ENCODE assay signal across 8 mouse cellular contexts in genomic region chr2:120044101-120044603, GRCm38 (mm10). TPM values are rescaled to one million over a fixed set of nuclear protein-coding genes. Genes with fewer than 3 reads are reported as not detected.
DNase-seq lines count a peak whose midpoint lies in the region.

No protein-coding gene starts in this region.

- peak; percentile 40 for DNase-seq in layer of hippocampus, adult 9-11 months
- DNase-seq in layer of hippocampus, postnatal 10 days (ENCODE audit: low spot score in 2 of 2), result no peak
- peak; percentile 48 for DNase-seq in c-Kit-positive CD71-positive TER-119-negative erythroid progenitor cells, embryonic 14.5 days (ENCODE audit: low read depth)
- DNase-seq in kidney, postnatal 14 days, result peak; percentile 34
- DNase-seq in lung, postnatal 36 days, result peak; percentile 69
- no peak for DNase-seq in MN1 (ENCODE audit: low spot score)
- DNase-seq in cerebellum, postnatal 10 days, result no peak
- DNase-seq in cerebellum, postnatal 14 days, result no peak

RNA-seq across cellular contexts. Expression of gene Pla2g4b, which starts 10.9 kb away (rescaled TPM):
- total RNA-seq in layer of hippocampus, postnatal 10 days (2021), result 1 to 10 TPM; 4.4 to 5.1 TPM

RNA-seq across cellular contexts. Expression of gene Gm28042, which starts 16.9 kb away (rescaled TPM):
- 1 to 10 TPM; 2.2 to 3.1 TPM for total RNA-seq in layer of hippocampus, postnatal 10 days (2021)

RNA-seq across cellular contexts. Expression of gene Jmjd7, which starts 16.9 kb away (rescaled TPM):
- total RNA-seq in layer of hippocampus, postnatal 10 days (2021), result 1 to 10 TPM; 6.7 to 9.5 TPM

Comparison
In these comparisons a context has a peak if more than half of its experiments do, and no peak if none do; other contexts are left out.
1. DNase-seq: peak in layer of hippocampus, adult 9-11 months (single experiment), c-Kit-positive CD71-positive TER-119-negative erythroid progenitor cells, embryonic 14.5 days (single experiment), kidney, postnatal 14 days (single experiment) and lung, postnatal 36 days (single experiment); none in layer of hippocampus, postnatal 10 days (0 of 2), MN1 (single experiment), cerebellum, postnatal 10 days (0 of 2) and cerebellum, postnatal 14 days (0 of 2).